Mouse (Mus musculus): ENCODE measurements around the gene Prdx1.

- TF ChIP-seq CTCF (IDR thresholded peaks at IDR 0.05; ENCODE audit: low read depth) (no peak), EP300 (IDR thresholded peaks at IDR 0.05; ENCODE audit: low read depth) (no peak)
Measured at GRCm38 (mm10) chr4:116725444-116725843, 40.1 kb downstream of the Prdx1 start.
